Mouse (Mus musculus): ENCODE results near the gene Olfr1121. TPM values are rescaled to one million over a fixed set of nuclear protein-coding genes. Genes with fewer than 3 reads are reported as not detected.
"Not testable (repeated sequence)": the region's sequence is repeated elsewhere in the genome, so short reads cannot be mapped to it uniquely, and the experiment has no call there.

Gene Olfr1121
- not detected in 2 replicates for total RNA-seq (2014; fragmentation: Nextera tagmentation)
- total RNA-seq (2017), result not detected in 2 replicates

GRCm38 (mm10) chr2:87369595-87369994, at the start of gene Olfr1121:
Olfr1121 (plus strand) TSS chr2:87369895.
- ATAC-seq (replicated peaks; ENCODE audit: low FRiP score, low TSS enrichment, poor library complexity, severe bottlenecking), result no peak

GRCm38 (mm10) chr2:87354515-87354914, 15.2 kb upstream of the Olfr1121 start, which contains the start of gene Olfr1120:
Olfr1120 (plus strand) TSS chr2:87354815.
- ATAC-seq (replicated peaks; ENCODE audit: low FRiP score, low TSS enrichment, poor library complexity, severe bottlenecking), result no peak

GRCm38 (mm10) chr2:87360121-87360520, 9.6 kb upstream of the Olfr1121 start:
- not testable (repeated sequence) for ATAC-seq (replicated peaks; ENCODE audit: low FRiP score, low TSS enrichment, poor library complexity, severe bottlenecking)

GRCm38 (mm10) chr2:87371726-87372125, 2.0 kb downstream of the Olfr1121 start:
- no peak for ATAC-seq (replicated peaks; ENCODE audit: low FRiP score, low TSS enrichment, poor library complexity, severe bottlenecking)

- no peak for ATAC-seq (replicated peaks; ENCODE audit: low FRiP score, low TSS enrichment, poor library complexity, severe bottlenecking)
These were observed 14.2 kb downstream of the Olfr1121 start for GRCm38 (mm10) chr2:87383935-87384334.

- ATAC-seq (replicated peaks; ENCODE audit: low FRiP score, low TSS enrichment, poor library complexity, severe bottlenecking), result no peak
These were observed 15.9 kb downstream of the Olfr1121 start, which contains the start of gene Olfr1122 for GRCm38 (mm10) chr2:87385549-87385948. Olfr1122 (plus strand) TSS chr2:87385849.

GRCm38 (mm10) chr2:87393605-87394004, 23.9 kb downstream of the Olfr1121 start:
- not testable (repeated sequence) for ATAC-seq (replicated peaks; ENCODE audit: low FRiP score, low TSS enrichment, poor library complexity, severe bottlenecking)

- ATAC-seq (replicated peaks; ENCODE audit: low FRiP score, low TSS enrichment, poor library complexity, severe bottlenecking), result not testable (repeated sequence)
These were observed 25.0 kb downstream of the Olfr1121 start for GRCm38 (mm10) chr2:87394686-87395085.

- ATAC-seq (replicated peaks; ENCODE audit: low FRiP score, low TSS enrichment, poor library complexity, severe bottlenecking), result no peak
These were observed 46.6 kb downstream of the Olfr1121 start, which contains the start of gene Olfr1123 for GRCm38 (mm10) chr2:87416335-87416734. Olfr1123 (plus strand) TSS chr2:87416635.

Other genes starting within 250 kb of the Olfr1121 start
- not detected in 2 replicates for gene Olfr1110, start 229.6 kb upstream of the Olfr1121 start, total RNA-seq (2014; fragmentation: Nextera tagmentation)
- gene Olfr1110, start 229.6 kb upstream of the Olfr1121 start, total RNA-seq (2017), result not detected in 2 replicates
- gene Olfr1111, start 217.3 kb upstream of the Olfr1121 start, total RNA-seq (2014; fragmentation: Nextera tagmentation), result not detected in 2 replicates
- gene Olfr1111, start 217.3 kb upstream of the Olfr1121 start, total RNA-seq (2017), result not detected in 2 replicates
- not detected in 2 replicates for gene Olfr1112, start 182.1 kb upstream of the Olfr1121 start, total RNA-seq (2014; fragmentation: Nextera tagmentation)
- gene Olfr1112, start 182.1 kb upstream of the Olfr1121 start, total RNA-seq (2017), result not detected in 2 replicates
- not detected in 2 replicates for gene Olfr1113, start 160.9 kb upstream of the Olfr1121 start, total RNA-seq (2014; fragmentation: Nextera tagmentation)
- not detected in 2 replicates for gene Olfr1113, start 160.9 kb upstream of the Olfr1121 start, total RNA-seq (2017)
- gene Olfr1115, start 121.9 kb upstream of the Olfr1121 start, total RNA-seq (2014; fragmentation: Nextera tagmentation), result not detected in 2 replicates
- not detected in 2 replicates for gene Olfr1115, start 121.9 kb upstream of the Olfr1121 start, total RNA-seq (2017)
- not detected in 2 replicates for gene Olfr1116, start 102.4 kb upstream of the Olfr1121 start, total RNA-seq (2014; fragmentation: Nextera tagmentation)
- gene Olfr1116, start 102.4 kb upstream of the Olfr1121 start, total RNA-seq (2017), result not detected in 2 replicates
- not detected in 2 replicates for gene Olfr1118, start 62.3 kb upstream of the Olfr1121 start, total RNA-seq (2014; fragmentation: Nextera tagmentation)
- not detected in 2 replicates for gene Olfr1118, start 62.3 kb upstream of the Olfr1121 start, total RNA-seq (2017)
- gene Olfr1120, start 15.1 kb upstream of the Olfr1121 start, total RNA-seq (2014; fragmentation: Nextera tagmentation), result not detected in 2 replicates
- gene Olfr1120, start 15.1 kb upstream of the Olfr1121 start, total RNA-seq (2017), result not detected in 2 replicates
- gene Olfr1122, start 16.0 kb downstream of the Olfr1121 start, total RNA-seq (2014; fragmentation: Nextera tagmentation), result not detected in 2 replicates
- not detected in 2 replicates for gene Olfr1122, start 16.0 kb downstream of the Olfr1121 start, total RNA-seq (2017)
- gene Olfr1123, start 46.7 kb downstream of the Olfr1121 start, total RNA-seq (2014; fragmentation: Nextera tagmentation), result not detected in 2 replicates
- not detected in 2 replicates for gene Olfr1123, start 46.7 kb downstream of the Olfr1121 start, total RNA-seq (2017)
- gene Olfr1124, start 60.4 kb downstream of the Olfr1121 start, total RNA-seq (2014; fragmentation: Nextera tagmentation), result not detected in 2 replicates
- gene Olfr1124, start 60.4 kb downstream of the Olfr1121 start, total RNA-seq (2017), result not detected in 2 replicates
- not detected in 2 replicates for gene Olfr1126, start 84.1 kb downstream of the Olfr1121 start, total RNA-seq (2014; fragmentation: Nextera tagmentation)
- not detected in 2 replicates for gene Olfr1126, start 84.1 kb downstream of the Olfr1121 start, total RNA-seq (2017)
- gene Pramel7, start 127.2 kb downstream of the Olfr1121 start, total RNA-seq (2014; fragmentation: Nextera tagmentation), result not detected in 2 replicates
- not detected in 2 replicates for gene Pramel7, start 127.2 kb downstream of the Olfr1121 start, total RNA-seq (2017)
- gene Pramel6, start 136.7 kb downstream of the Olfr1121 start, total RNA-seq (2014; fragmentation: Nextera tagmentation), result not detected in 2 replicates
- not detected in 2 replicates for gene Pramel6, start 136.7 kb downstream of the Olfr1121 start, total RNA-seq (2017)
- gene Olfr153, start 161.9 kb downstream of the Olfr1121 start, total RNA-seq (2014; fragmentation: Nextera tagmentation), result not detected in 2 replicates
- not detected in 2 replicates for gene Olfr153, start 161.9 kb downstream of the Olfr1121 start, total RNA-seq (2017)
- gene Olfr1128, start 175.6 kb downstream of the Olfr1121 start, total RNA-seq (2014; fragmentation: Nextera tagmentation), result not detected in 2 replicates
- not detected in 2 replicates for gene Olfr1128, start 175.6 kb downstream of the Olfr1121 start, total RNA-seq (2017)
- not detected in 2 replicates for gene Olfr1129, start 204.0 kb downstream of the Olfr1121 start, total RNA-seq (2014; fragmentation: Nextera tagmentation)
- gene Olfr1129, start 204.0 kb downstream of the Olfr1121 start, total RNA-seq (2017), result not detected in 2 replicates
- not detected in 2 replicates for gene Olfr1130, start 236.3 kb downstream of the Olfr1121 start, total RNA-seq (2014; fragmentation: Nextera tagmentation)
- gene Olfr1130, start 236.3 kb downstream of the Olfr1121 start, total RNA-seq (2017), result not detected in 2 replicates

Data from megakaryocyte-erythroid progenitor cell, adult 5-6 weeks (primary cell).